Mouse (Mus musculus): ENCODE data around the gene 1700021F05Rik. TPM values are rescaled to one million over a fixed set of nuclear protein-coding genes. Genes with fewer than 3 reads are reported as not detected.

1700021F05Rik gene
- polyA plus RNA-seq (2014; fragmentation: Nextera tagmentation; extraction: Ambion mirVana): 53.6 and 53.8 TPM in 2 replicates

- no peaks in the 10 kb centered on the region for H3K27me3 ChIP-seq (ENCODE audit: insufficient read depth, low read length)
- H3K36me3 ChIP-seq (ENCODE audit: insufficient read depth): 0 out of 2 replicates have a peak, but pooled peaks cover 8% of the 10 kb centered on the region
- H3K4me3 ChIP-seq (ENCODE audit: low read depth, low read length): peak within 1 kb of the TSS; percentile 85
- peak within 1 kb of the TSS; percentile 67 for H3K27ac ChIP-seq (ENCODE audit: low read depth)
- under 1% methylated on average over 56 of the region's 56 CpGs for WGBS
- ATAC-seq (ENCODE audit: insufficient read depth): peak; percentile 99
- H3K4me2 ChIP-seq: peak within 1 kb of the TSS; percentile 79
- H3K9me3 ChIP-seq (ENCODE audit: low read depth, low read length): no peaks in the 10 kb centered on the region
- 0 out of 2 replicates have a peak, but pooled peaks cover 8% of the 10 kb centered on the region for H3K4me1 ChIP-seq (ENCODE audit: insufficient read depth)
- TF ChIP-seq CTCF (IDR thresholded peaks at IDR 0.05; ENCODE audit: low read depth): peak; percentile 90
- DNase-seq: peak; percentile 98
- H3K9ac ChIP-seq: peak within 1 kb of the TSS; percentile 87
Measured at GRCm38 (mm10) chr10:43540442-43541152, at the start of gene 1700021F05Rik. Gene 1700021F05Rik (minus strand): TSS chr10:43540994.

DNA sequence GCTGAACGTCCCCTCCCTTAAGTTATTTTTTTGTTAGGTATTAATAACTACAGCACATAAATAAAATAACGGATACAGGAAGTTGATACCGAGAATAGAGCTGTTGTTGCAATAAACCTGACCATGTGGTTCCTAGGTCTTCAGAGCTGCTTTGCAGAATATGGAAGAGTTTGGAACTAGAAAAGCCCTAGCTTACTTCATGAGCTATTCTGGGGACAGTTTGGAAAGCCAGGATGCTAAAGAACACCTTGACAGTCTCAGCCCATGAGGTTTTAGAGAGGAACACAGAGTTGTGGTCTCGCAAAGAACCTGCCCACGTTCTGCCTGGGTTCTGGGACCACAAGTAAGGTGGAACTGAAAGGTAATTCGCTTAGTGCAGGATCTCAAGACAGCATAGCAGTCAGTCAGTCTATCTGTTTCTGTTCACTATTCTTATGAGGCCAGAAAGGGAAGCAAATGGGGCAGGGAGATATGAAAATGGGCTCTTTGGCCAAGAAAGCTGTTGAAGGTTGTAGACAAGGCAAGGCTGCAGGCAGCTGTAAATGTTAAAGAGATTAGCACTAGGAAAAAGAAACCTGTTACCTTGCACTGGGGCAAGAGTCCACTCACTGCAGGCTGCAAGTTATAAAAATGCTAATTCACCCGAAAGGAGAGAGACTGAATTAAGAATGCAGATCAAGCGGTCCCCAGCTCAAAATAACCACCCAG lies 47.8 kb upstream of the 1700021F05Rik start:
- no peak overlapping the region for H3K9ac ChIP-seq
- ATAC-seq (ENCODE audit: insufficient read depth): no peak
- H3K4me2 ChIP-seq: no peak overlapping the region

GRCm38 (mm10) chr10:43584538-43584937 lies 43.7 kb upstream of the 1700021F05Rik start:
- DNase-seq: no peak
- Histone ChIP-seq H3K27ac (ENCODE audit: low read depth) (no peak overlapping the region), H3K4me1 (ENCODE audit: insufficient read depth) (no peaks in the 10 kb centered on the region), H3K4me2 (no peak overlapping the region), H3K4me3 (ENCODE audit: low read depth, low read length) (no peak overlapping the region), H3K9me3 (ENCODE audit: low read depth, low read length) (0 out of 2 replicates have a peak, but pooled peaks cover 3% of the 10 kb centered on the region), H3K27me3 (ENCODE audit: insufficient read depth, low read length) (no peaks in the 10 kb centered on the region), H3K9ac (no peak overlapping the region), H3K36me3 (ENCODE audit: insufficient read depth) (peaks cover 23% of the 10 kb centered on the region)
- no peak for TF ChIP-seq CTCF (IDR thresholded peaks at IDR 0.05; ENCODE audit: low read depth)
- WGBS: 87% methylated on average over 4 of the region's 4 CpGs
- ATAC-seq (ENCODE audit: insufficient read depth): no peak

More for the DNA sequence above, 47.8 kb upstream of the 1700021F05Rik start:
- DNase-seq: no peak
- no peak for TF ChIP-seq CTCF (IDR thresholded peaks at IDR 0.05; ENCODE audit: low read depth)
- Histone ChIP-seq H3K9me3 (ENCODE audit: low read depth, low read length) (0 out of 2 replicates have a peak, but pooled peaks cover 3% of the 10 kb centered on the region), H3K27ac (ENCODE audit: low read depth) (no peak overlapping the region), H3K4me1 (ENCODE audit: insufficient read depth) (no peaks in the 10 kb centered on the region), H3K4me3 (ENCODE audit: low read depth, low read length) (no peak overlapping the region), H3K36me3 (ENCODE audit: insufficient read depth) (peaks cover 9% of the 10 kb centered on the region; the same call in 1 of the 2 replicates), H3K27me3 (ENCODE audit: insufficient read depth, low read length) (no peaks in the 10 kb centered on the region)
- WGBS: 57% methylated on average over 8 of the region's 8 CpGs

GRCm38 (mm10) chr10:43581260-43581659 lies 40.5 kb upstream of the 1700021F05Rik start:
- peak; percentile 9 for DNase-seq
- WGBS: 37% methylated on average over 3 of the region's 3 CpGs
- Histone ChIP-seq H3K4me3 (ENCODE audit: low read depth, low read length) (peak overlapping the region; percentile 70), H3K27ac (ENCODE audit: low read depth) (peak overlapping the region; percentile 98), H3K4me2 (peak overlapping the region; percentile 95), H3K9me3 (ENCODE audit: low read depth, low read length) (0 out of 2 replicates have a peak, but pooled peaks cover 1% of the 10 kb centered on the region), H3K27me3 (ENCODE audit: insufficient read depth, low read length) (no peaks in the 10 kb centered on the region), H3K4me1 (ENCODE audit: insufficient read depth) (no peaks in the 10 kb centered on the region), H3K36me3 (ENCODE audit: insufficient read depth) (peaks cover 23% of the 10 kb centered on the region), H3K9ac (peak overlapping the region; percentile 90)
- TF ChIP-seq CTCF (IDR thresholded peaks at IDR 0.05; ENCODE audit: low read depth): no peak
- no peak for ATAC-seq (ENCODE audit: insufficient read depth)

- peaks cover 23% of the 10 kb centered on the region for H3K36me3 ChIP-seq (ENCODE audit: insufficient read depth)
- peak overlapping the region; percentile 95 for H3K4me2 ChIP-seq
- no peaks in the 10 kb centered on the region for H3K27me3 ChIP-seq (ENCODE audit: insufficient read depth, low read length)
- WGBS: 1% methylated on average over 15 of the region's 15 CpGs
- H3K27ac ChIP-seq (ENCODE audit: low read depth): peak overlapping the region; percentile 98
- peak overlapping the region; percentile 90 for H3K9ac ChIP-seq
- H3K4me1 ChIP-seq (ENCODE audit: insufficient read depth): no peaks in the 10 kb centered on the region
- peak; percentile 32 for ATAC-seq (ENCODE audit: insufficient read depth)
- peak overlapping the region; percentile 70 for H3K4me3 ChIP-seq (ENCODE audit: low read depth, low read length)
- TF ChIP-seq CTCF (IDR thresholded peaks at IDR 0.05; ENCODE audit: low read depth): no peak
- peak; percentile 81 for DNase-seq
- H3K9me3 ChIP-seq (ENCODE audit: low read depth, low read length): no peaks in the 10 kb centered on the region
Measured at GRCm38 (mm10) chr10:43580649-43581078, 39.9 kb upstream of the 1700021F05Rik start.

DNA sequence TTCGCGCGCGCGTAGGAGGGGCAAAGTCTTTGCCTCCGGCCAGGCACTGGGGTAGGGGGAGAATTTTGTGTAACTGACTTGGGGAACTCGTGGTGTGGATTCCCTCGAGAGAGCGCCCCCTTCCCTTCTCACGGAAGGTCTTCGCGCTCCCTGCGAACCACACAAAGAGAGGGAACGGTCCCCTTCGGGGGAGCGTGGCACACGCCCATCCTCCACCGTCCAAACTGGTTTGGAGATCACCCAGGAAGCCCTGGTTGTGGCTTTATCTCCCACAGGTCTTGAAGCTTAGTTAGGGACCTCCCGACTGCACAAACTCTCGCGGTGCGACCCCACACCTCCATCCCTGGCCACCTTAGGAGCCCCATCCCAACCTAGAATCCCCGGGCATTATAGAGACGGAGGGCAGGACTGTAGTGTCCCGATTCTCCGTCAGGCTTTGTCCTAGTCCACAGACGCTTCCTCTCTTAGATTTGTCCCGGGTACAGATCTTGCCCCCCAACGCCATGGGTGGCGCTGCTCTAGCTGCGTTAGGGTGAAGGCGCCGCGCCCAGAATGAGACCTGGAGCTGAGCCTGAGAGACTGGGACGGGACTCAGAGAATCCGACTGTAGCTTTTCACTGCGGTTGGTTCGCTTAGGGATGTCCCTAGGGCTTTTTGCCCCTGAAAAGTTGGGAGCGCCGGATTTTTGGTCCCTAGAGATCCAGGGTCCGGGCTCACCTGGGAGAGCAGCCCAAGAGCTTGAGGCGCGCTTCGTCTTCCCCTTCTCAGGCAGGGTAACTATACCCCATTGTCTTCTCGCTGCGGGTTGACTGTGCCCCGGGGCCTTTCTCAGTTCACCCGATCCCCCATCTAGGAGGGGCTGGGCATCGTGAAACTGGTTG lies 38.8 kb upstream of the 1700021F05Rik start:
- Histone ChIP-seq H3K27me3 (ENCODE audit: insufficient read depth, low read length) (no peaks in the 10 kb centered on the region), H3K4me1 (ENCODE audit: insufficient read depth) (no peaks in the 10 kb centered on the region), H3K9me3 (ENCODE audit: low read depth, low read length) (no peaks in the 10 kb centered on the region), H3K4me2 (peak overlapping the region; percentile 95), H3K9ac (peak overlapping the region; percentile 90), H3K36me3 (ENCODE audit: insufficient read depth) (peaks cover 23% of the 10 kb centered on the region), H3K27ac (ENCODE audit: low read depth) (peak overlapping the region; percentile 98), H3K4me3 (ENCODE audit: low read depth, low read length) (peak overlapping the region; percentile 70)
- under 1% methylated on average over 49 of the region's 49 CpGs for WGBS
- TF ChIP-seq CTCF (IDR thresholded peaks at IDR 0.05; ENCODE audit: low read depth): peak; percentile 29
- DNase-seq (peak; percentile 79), ATAC-seq (ENCODE audit: insufficient read depth) (peak; percentile 18)
